Mouse (Mus musculus) cerebellum, postnatal 14 days (tissue): ENCODE measurements around the gene Eml1.
A peak's percentile ranks its signal among the peaks of the same experiment; 100 is the strongest.

Experiments
- DNase-seq, 2 experiments: peaks; one replicate each; pipeline ENCODE4 v3.0.0; 2021; ENCODE audit warnings: mixed read lengths in 2 of 2

Gene Eml1

GRCm38 (mm10) chr12:108374689-108375088, 3.9 kb downstream of the Eml1 start:
- no peak for DNase-seq

GRCm38 (mm10) chr12:108378379-108379133, 7.8 kb downstream of the Eml1 start:
- no peak for DNase-seq

DNA sequence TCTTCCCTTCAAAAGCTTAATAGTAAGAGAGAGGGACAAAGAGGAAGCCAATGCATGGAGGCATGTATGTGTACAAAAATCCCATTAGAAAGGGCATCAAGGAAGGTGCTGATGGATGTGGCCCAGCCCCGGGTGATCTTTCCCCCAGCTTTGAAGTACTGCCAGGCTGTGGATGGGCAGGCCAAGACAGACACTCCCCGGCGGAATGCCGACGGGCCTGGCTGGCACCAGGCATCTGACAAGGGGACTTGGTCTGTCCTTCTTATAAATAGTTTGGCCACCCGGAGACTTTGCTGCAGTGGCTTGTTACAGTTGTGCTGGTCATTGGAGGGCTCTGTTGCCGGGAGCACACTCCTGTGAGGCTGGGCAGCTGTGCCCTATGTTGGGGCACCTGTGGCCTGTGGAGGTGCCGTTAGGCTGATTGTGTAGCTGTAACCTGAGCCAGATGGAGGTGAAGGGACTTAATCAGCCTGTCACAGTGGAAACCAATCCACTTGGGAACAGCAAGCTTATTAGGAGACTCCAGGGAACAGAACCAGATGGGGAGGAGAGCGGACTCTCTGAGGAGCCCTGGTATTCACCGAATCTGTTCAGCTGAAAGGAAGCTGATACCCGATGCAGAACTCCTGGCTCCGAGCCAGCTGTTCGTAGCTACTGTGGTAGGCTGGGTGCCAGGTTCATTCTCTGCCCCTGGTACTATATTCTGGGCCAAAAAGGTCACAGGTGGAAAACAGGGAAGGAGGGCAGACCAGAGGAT, 15.9 kb downstream of the Eml1 start:
- peak; percentile 61 to 79 for DNase-seq

DNA sequence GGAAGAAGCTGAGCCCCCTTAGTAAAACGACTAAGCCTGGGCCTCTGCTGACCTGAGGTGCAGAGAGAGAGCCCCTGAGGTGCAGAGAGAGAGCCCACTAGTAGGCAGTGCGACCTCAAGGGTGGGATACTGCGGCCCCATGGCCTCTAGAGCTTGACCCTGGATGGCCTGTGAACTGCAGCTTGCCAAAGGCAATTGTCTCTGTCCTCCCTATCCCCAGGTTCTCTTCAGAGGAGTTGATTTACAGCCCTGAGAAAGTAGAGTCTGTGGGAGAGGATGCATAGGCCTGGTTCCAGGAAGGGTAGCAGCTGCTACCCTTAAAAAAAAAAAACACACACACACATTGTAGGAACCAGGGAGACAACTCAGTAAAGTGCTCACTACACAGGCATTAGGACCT, 19.0 kb downstream of the Eml1 start:
- no peak for DNase-seq

DNA sequence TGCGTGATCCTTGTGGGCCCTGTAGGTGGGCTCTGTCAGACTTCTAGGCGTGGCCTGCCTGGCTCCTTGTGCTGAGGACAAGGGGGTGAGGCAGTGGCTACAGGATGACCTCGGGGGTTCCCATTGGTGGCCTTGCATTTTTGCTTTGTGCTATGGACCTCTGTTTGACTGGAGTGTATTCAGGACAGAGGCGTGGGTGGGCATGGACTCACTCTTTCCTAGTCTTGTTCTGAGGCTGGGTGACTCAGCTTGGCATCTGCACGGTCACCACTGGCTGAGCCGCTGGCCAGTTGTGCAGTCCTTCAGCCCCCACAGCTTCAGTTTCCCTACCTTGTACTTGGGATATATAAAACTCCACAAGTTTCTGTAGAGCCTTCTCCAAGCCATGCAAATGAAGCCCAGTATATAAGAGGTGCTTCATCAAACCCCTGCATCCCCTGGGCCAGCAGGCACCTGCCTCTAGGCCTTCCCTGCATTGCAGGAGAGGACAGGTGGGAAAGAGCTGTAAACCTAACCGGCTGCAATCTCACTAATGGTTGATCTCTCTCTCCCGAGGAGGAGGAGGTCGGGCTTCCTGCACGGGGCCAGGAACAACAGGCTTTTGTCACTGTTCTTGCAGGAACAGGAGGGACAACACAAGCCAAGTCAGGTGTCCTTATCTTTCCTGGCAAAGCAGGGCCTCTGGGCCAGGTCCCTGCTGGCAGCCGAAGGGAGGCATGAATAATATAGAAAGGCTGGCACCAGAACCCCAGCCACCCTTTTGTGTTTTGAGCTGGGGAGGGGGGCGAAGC, 21.7 kb downstream of the Eml1 start:
- DNase-seq = peak; percentile 37 to 40

DNA sequence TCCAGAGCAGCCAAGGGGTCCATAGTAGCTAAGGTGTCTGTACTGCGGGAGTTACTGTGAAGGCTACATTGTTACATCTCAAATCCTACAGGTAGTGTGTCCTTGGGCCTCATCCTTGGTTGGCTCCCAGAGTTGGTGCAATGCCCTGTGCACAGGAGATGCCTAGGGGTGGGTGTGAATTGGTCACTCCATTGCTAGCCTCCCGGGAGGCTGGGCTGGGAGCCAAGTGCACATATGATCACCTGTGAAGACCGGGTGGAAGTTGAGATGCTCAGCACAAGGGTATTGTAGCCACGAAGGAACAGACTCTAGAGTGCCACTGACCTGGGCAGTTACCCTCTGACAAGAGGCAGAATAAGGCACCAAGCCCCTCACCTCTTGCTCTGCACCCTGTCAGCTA, 22.3 kb downstream of the Eml1 start:
- peak; percentile 48 to 58 for DNase-seq

DNA sequence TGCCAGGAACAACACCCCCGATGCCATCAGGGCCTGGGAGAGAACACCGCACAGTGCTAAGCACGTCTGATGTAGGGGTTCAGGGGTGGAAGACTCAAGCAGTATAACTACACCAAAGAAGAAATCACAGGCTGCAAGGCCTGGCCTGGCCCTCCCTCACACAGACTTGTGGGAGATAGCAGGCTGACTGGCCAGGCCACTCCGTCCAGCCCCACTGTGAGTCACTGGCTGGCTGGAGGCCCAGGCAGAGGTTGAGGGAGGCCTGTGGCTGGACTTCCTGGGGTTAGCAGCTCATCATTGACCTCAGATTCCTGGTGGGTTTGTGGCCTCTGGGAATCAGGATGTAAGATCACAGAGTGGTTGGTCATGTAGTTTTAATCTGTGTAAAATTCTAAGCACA, 22.9 kb downstream of the Eml1 start:
- peak; percentile 43 to 48 for DNase-seq

GRCm38 (mm10) chr12:108394534-108395284, 24.0 kb downstream of the Eml1 start:
- DNase-seq = no peak

- peak in 1 of 2 experiments; percentile 42 for DNase-seq
Observed at GRCm38 (mm10) chr12:108395285-108395660, 24.5 kb downstream of the Eml1 start.

- peak; percentile 69 to 78 for DNase-seq
Observed at GRCm38 (mm10) chr12:108396081-108396947, 25.6 kb downstream of the Eml1 start.

DNA sequence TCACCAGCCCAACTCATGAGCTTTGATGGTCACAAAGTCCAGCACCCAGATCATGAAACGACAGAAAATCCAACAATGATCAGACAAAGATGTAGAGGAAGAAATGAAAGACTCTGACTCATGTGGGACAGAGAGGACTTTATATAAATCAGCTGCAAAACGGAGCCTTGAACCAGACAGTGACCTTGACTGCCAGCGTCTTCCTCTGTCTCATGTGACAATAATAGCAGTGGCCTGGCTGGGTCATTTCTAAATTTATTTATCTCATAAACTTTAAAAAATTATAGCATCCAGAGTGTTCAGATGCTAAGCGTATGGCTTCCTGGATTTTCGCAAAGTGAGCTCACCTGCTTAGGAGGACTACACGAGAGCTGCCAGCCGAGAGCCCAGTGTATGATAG, 27.9 kb downstream of the Eml1 start:
- DNase-seq = no peak

GRCm38 (mm10) chr12:108399191-108399590, 28.4 kb downstream of the Eml1 start:
- peak; percentile 72 to 75 for DNase-seq

DNA sequence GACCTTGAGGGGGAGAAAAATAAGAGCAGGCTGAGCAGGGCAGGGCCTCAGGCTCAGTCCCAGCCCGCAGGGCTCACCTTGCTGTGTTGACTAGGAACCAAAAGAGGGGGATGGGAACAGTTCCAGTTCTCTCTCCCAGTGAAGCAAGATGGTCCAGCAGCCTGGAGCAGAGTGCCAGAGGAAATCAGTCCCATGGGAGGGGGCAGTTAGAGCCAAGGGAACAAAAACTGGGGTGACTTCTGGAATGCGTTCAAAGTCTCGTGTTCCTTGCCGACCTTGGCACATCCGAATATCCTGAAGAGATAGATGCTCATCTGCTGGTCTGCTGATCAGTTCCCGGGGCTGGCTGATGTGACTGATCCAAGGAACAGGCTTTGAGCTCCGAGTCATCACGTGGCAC, 30.2 kb downstream of the Eml1 start:
- peak; percentile 56 for DNase-seq

DNA sequence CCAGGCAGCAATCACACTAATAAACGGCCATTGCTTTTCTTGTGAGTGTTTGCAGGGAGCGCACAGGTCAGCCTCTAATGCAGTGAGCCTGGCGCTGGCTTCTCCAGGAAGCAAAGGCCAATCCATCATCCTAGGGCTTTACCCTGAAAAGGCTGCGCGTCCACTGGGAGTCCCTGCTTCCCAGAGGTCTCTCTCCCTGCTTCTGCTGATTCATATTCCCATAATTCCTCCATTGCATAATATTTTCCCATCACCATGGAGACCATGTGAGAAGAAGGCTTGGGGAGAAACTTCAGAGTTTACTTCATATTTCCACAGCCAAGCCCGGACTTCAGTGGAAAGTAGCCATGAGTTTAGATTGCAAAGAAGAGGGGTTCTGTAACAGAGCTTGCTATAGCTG, 33.2 kb downstream of the Eml1 start:
- DNase-seq = no peak

DNA sequence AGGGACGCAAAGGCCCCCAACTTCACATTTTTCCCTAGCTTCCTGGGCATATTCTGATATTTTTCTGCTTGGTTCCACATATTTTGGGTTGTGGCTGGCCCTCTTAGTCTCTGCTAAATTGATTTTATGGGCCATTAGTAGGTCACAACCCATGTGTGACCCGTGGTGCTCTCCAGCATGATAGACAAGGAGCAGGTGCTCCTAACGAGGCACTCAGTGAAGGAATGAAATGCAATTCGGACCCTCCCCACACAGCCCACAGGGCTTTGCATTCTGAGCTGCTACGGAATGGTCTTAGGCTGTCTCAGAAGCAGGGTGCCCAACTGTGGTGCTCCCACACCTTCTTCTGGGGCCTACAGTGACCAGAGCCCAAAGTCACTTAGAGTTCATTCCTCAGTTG, 38.3 kb downstream of the Eml1 start:
- DNase-seq = no peak

GRCm38 (mm10) chr12:108410416-108411208, 39.9 kb downstream of the Eml1 start:
- DNase-seq = peak in 1 of 2 experiments; percentile 67

GRCm38 (mm10) chr12:108414932-108415331, 44.2 kb downstream of the Eml1 start:
- peak; percentile 55 to 81 for DNase-seq

GRCm38 (mm10) chr12:108419570-108419969, 48.8 kb downstream of the Eml1 start:
- no peak for DNase-seq

GRCm38 (mm10) chr12:108421477-108421876, 50.7 kb downstream of the Eml1 start:
- DNase-seq = no peak

DNA sequence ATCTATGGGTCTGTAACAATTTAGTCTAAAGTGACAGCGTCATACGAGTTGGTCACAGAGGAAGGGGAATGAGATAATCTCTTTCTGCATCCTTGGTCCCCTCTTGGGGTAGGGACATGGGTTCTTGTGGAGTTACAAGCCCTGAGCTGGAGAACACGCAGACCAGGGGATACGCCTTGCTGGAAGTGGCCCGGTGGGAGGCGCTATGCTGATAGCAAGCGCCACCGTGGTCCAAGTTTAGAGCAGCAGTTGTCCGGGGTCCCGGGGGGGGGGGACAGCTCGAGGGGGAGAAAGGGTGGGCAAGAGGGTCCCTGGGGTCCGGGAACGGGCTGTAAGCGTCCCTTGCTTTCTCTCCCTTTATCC, 51.7 kb downstream of the Eml1 start:
- peak; percentile 67 to 75 for DNase-seq
